Mouse (Mus musculus) liver, adult 2 months (tissue): ENCODE data around the gene Mcf2l. TPM values are rescaled to one million over a fixed set of nuclear protein-coding genes. Genes with fewer than 3 reads are reported as not detected.

Source experiments
- DNase-seq: peaks from one replicate; pipeline ENCODE4 v3.0.0-alpha.2; 2011; ENCODE audit warnings: low read depth, low spot score; ENCODE audit errors: extremely low read depth
- H3K27ac ChIP-seq: fragments of 200-500 bp; replicated peaks from 2 replicates; pipeline ENCODE4 v1.5.1; 2012; ENCODE audit warnings: low read depth, mild to moderate bottlenecking, control low read depth, inconsistent platforms, low read length; ENCODE audit not compliant: insufficient read depth
- H3K27me3 ChIP-seq: fragments of 200-500 bp; 2 replicates; pipeline ENCODE4 v1.6.1; 2012; ENCODE audit warnings: mild to moderate bottlenecking, moderate library complexity, low read length, inconsistent platforms; ENCODE audit not compliant: control insufficient read depth, insufficient read depth
- H3K36me3 ChIP-seq: fragments of 200-500 bp; 2 replicates; pipeline ENCODE4 v1.6.1; 2012; ENCODE audit warnings: low read length, inconsistent platforms; ENCODE audit not compliant: control insufficient read depth, insufficient read depth
- H3K4me1 ChIP-seq: fragments of 200-500 bp; 2 replicates; pipeline ENCODE4 v1.6.1; 2011; ENCODE audit warnings: low read length; ENCODE audit not compliant: control insufficient read depth, insufficient read depth
- H3K4me3 ChIP-seq: fragments of 200-500 bp; 2 replicates; pipeline ENCODE4 v1.5.1; 2011; ENCODE audit warnings: low read depth, mild to moderate bottlenecking, control low read depth, low read length, moderate library complexity; ENCODE audit not compliant: insufficient read depth
- H3K79me2 ChIP-seq: fragments of 200-500 bp; 2 replicates; pipeline ENCODE4 v1.6.1; 2012; ENCODE audit warnings: inconsistent platforms, mild to moderate bottlenecking, low read length, moderate library complexity; ENCODE audit not compliant: control insufficient read depth, insufficient read depth
- H3K9ac ChIP-seq: fragments of 200-500 bp; 2 replicates; pipeline ENCODE4 v1.6.1; 2012; ENCODE audit warnings: low read depth, mild to moderate bottlenecking, control low read depth, inconsistent platforms, low read length
- CTCF ChIP-seq: fragments of 200-500 bp; IDR thresholded peaks from 2 replicates; pipeline ENCODE4 v1.5.1; 2011; ENCODE audit warnings: low read depth, low read length, control low read depth
- POLR2A ChIP-seq: fragments of 200-500 bp; IDR thresholded peaks from 2 replicates; pipeline ENCODE4 v1.6.1; 2011; ENCODE audit warnings: low read length, control low read depth; ENCODE audit not compliant: insufficient read depth; ENCODE audit errors: extremely low read depth
- WGBS: fragments of 180-500 bp; shearing (Covaris S2); methylation state at CpG from one replicate; pipeline ENCODE4 v1.1.7; 2018; 5-methylcytosine and 5-hydroxymethylcytosine counted together
- polyA plus RNA-seq: library from polyadenylated mRNA; depleted of rRNA; stranded (reverse); fragments of >200 nt; gene quantifications from 2 replicates; pipeline ENCODE4 v1.2.3, GENCODE M21; 2012
- total RNA-seq: library from RNA; depleted of rRNA; stranded (reverse); fragments of >200 nt; gene quantifications from 2 replicates; pipeline ENCODE4 v1.2.3, GENCODE M21; 2014

Gene Mcf2l
- total and polyA plus RNA-seq, 2 experiments = 0.11 to 1.1 TPM

DNA sequence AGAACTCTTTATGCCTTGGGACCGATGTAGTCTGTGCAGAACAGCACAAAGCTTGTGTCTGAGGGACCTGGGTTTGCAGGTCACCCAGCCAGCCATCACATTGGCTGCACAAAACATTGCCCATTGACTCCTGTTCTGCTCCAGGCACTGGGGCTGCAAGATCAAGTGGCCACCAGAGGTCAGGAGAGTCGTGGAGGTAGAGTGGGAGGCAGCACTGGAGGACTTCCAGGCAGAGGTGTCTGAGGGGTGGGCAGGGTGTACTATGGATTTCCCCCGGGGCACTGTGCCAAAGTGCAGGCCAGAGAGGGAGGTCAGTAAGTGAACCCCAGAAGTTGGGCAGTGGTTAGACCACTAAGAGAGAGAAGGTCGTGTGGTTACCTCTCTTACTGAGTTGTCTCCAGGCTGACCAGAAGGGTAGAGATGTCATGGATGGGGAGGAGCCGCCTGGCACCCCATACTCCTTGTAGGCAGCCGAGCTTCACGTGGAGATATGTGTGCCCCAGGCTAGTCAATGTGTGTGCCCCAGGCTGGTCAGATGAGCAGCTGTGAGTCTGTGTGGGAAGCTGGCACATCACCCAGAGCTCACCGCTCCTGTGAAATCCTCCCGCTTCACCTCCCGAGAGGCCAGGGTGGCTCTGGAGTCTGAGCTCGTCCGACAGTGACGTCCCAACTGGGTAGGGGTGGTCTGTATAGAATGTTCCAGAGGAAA is 115.3 kb downstream of the Mcf2l start:
- WGBS = 70% methylated on average over 13 of the region's 13 CpGs

DNA sequence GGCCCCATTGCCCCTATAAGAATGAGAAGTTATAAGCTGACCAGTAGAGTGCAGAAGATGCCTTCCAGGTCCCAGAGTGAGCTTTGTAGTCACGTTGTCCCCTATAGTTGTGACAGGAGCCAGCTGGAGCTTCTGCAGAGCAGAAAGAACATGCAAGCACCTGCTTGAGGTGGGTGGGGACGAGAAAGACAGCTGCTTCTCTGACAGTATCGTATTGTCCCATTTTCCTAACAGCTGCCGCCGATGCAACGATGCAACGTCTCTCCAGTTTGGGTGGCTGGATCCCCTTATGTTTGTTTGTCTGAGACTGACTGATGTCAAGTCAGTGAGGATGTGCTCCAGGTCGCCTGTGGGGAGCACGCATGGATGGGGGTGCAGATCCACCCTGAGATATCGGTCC is 117.8 kb downstream of the Mcf2l start:
- DNase-seq = no peak
- Histone ChIP-seq H3K9ac (no peak overlapping the region), H3K36me3 (no peaks in the 10 kb centered on the region), H3K27me3 (no peaks in the 10 kb centered on the region), H3K4me1 (no peaks in the 10 kb centered on the region), H3K27ac (no peak overlapping the region), H3K4me3 (no peak overlapping the region), H3K79me2 (no peaks in the 10 kb centered on the region)
- TF ChIP-seq POLR2A (no peak), CTCF (no peak)
- WGBS = 84% methylated on average over 10 of the region's 10 CpGs

More for the DNA sequence above, 115.3 kb downstream of the Mcf2l start:
- Histone ChIP-seq H3K4me1 (no peaks in the 10 kb centered on the region), H3K27ac (no peak overlapping the region), H3K9ac (no peak overlapping the region), H3K79me2 (no peaks in the 10 kb centered on the region), H3K27me3 (no peaks in the 10 kb centered on the region), H3K36me3 (no peaks in the 10 kb centered on the region), H3K4me3 (no peak overlapping the region)
- TF ChIP-seq POLR2A (no peak), CTCF (peak; percentile 78)
- DNase-seq = peak; percentile 16

DNA sequence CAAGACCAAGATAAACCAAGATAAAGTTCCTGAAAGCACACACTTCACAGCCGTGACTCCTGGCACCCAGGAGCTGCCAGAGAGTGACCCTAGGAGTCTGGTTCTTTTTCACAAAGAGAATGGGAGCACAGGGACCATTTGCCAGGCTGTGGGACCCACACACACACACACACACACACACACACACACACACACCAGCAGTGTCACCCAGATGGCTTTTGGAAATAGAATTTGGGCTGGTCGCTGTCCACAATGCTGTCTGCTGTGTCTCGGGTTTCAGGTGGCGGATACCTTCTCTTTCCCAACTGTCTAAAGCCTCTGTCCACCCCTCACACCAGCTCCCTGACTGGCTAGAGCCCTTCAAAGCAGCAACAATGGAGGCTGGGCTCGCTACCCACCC is 120.9 kb downstream of the Mcf2l start:
- Histone ChIP-seq H3K27ac (no peak overlapping the region), H3K4me1 (peaks cover 4% of the 10 kb centered on the region; the same call in 1 of the 2 replicates), H3K36me3 (no peaks in the 10 kb centered on the region), H3K4me3 (no peak overlapping the region), H3K27me3 (no peaks in the 10 kb centered on the region), H3K9ac (no peak overlapping the region), H3K79me2 (no peaks in the 10 kb centered on the region)
- no peak for TF ChIP-seq CTCF
- no peak for TF ChIP-seq POLR2A
- DNase-seq = no peak
- 88% methylated on average over 5 of the region's 5 CpGs for WGBS

DNA sequence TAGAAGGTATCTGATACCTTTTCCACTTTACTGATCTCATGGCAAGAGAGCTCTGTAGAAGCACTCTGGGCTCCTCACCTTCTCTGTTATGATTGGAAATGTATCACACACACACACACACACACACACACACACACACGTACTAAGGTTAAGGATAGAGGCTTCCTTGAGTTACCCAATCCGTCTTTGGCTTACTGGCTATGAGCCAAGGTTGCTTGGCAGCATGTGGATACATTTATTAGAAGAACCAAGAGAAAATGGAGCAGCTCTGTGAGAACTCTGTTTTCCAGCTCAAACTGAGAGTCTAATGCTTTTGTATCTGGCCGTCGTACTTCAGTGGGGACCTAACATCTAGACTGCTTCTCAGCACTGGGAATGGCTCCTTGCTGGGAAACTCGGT is 121.9 kb downstream of the Mcf2l start:
- H3K4me1 ChIP-seq = peaks cover 4% of the 10 kb centered on the region; the same call in 1 of the 2 replicates
- H3K4me3 ChIP-seq = no peak overlapping the region
- WGBS = 60% methylated on average over 5 of the region's 5 CpGs
- no peaks in the 10 kb centered on the region for H3K27me3 ChIP-seq
- TF ChIP-seq POLR2A (no peak), CTCF (no peak)
- no peak overlapping the region for H3K27ac ChIP-seq
- no peaks in the 10 kb centered on the region for H3K36me3 ChIP-seq
- DNase-seq = no peak
- no peak overlapping the region for H3K9ac ChIP-seq
- no peaks in the 10 kb centered on the region for H3K79me2 ChIP-seq

DNA sequence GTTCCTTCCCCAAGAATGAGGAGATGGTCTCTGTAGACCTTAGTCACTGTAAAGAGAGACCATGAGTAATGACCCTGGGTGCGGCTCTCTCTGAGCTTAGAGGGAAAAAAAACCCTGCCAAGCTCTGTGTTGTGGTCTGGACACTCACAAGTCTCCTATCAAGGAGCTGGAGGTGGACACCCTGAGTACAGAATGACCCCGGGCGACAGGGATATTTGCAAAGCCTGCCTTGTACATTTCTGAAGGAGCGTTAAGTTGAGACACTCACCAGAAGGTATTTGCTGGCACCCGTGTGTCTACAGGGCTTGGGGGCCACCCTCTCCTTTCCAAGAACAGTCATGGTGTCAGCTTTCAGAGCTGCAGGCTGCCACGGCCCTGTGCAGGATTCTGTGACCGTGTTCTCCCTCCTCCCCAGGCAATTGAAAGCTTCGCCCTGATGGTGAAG is 123.2 kb downstream of the Mcf2l start:
- 84% methylated on average over 8 of the region's 8 CpGs for WGBS
- no peaks in the 10 kb centered on the region for H3K36me3 ChIP-seq
- no peak overlapping the region for H3K9ac ChIP-seq
- no peak overlapping the region for H3K27ac ChIP-seq
- no peak for TF ChIP-seq CTCF
- TF ChIP-seq POLR2A = no peak
- H3K27me3 ChIP-seq = no peaks in the 10 kb centered on the region
- H3K4me1 ChIP-seq = peaks cover 4% of the 10 kb centered on the region; the same call in 1 of the 2 replicates
- H3K79me2 ChIP-seq = no peaks in the 10 kb centered on the region
- DNase-seq = no peak
- H3K4me3 ChIP-seq = no peak overlapping the region

DNA sequence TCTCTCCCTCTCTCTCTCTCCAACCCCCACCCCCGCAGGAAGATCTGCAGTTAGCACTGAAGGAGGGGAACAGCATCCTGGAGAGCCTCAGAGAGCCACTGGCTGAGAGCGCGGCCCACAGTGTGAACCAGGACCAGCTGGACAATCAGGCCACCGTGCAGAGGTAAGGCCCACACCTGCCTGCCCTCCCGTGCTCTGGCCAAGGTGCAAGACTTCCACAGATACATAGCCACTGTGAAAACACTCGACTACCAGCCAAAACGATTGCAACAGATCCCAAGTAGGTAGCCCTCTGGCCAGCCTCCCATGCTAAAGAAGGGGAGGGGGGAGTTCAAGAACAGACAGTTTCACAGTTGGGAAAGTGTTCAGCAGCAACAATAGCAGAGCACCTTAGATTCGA is 124.7 kb downstream of the Mcf2l start:
- 33% methylated on average over 8 of the region's 8 CpGs for whole genome bisulfite sequencing

More for the DNA sequence above, 124.7 kb downstream of the Mcf2l start:
- peaks cover 4% of the 10 kb centered on the region; the same call in 1 of the 2 replicates for H3K4me1 ChIP-seq
- H3K27ac ChIP-seq = no peak overlapping the region
- H3K79me2 ChIP-seq = no peaks in the 10 kb centered on the region
- no peaks in the 10 kb centered on the region for H3K27me3 ChIP-seq
- TF ChIP-seq CTCF = no peak
- TF ChIP-seq POLR2A = no peak
- H3K4me3 ChIP-seq = no peak overlapping the region
- peak; percentile 74 for DNase-seq
- no peaks in the 10 kb centered on the region for H3K36me3 ChIP-seq
- no peak overlapping the region for H3K9ac ChIP-seq
